ENCODE assay signal across 13 mouse cellular contexts in genomic region chr1:189142982-189143451, GRCm38 (mm10).
DNase-seq lines count a peak whose midpoint lies in the region; ATAC-seq and TF ChIP-seq lines count a peak whose summit lies in the region.
"Had no signal": no experiment of that assay in that cellular context is flagged by ENCODE, and none has a peak within 500 bp of the region (broad histone marks: within the 10 kb centered on the region; RNA-seq: fewer than 3 reads in every experiment).

No protein-coding gene starts in this region.

- no peaks in the 10 kb centered on the region for H3K27me3 ChIP-seq in kidney, embryonic 16.5 days (ENCODE audit: insufficient read depth, low read length)
- H3K27me3 ChIP-seq in hindbrain, postnatal 0 days (ENCODE audit: insufficient read depth, low read length): no peaks in the 10 kb centered on the region
- peaks cover 12% of the 10 kb centered on the region; the same call in 1 of the 2 replicates for H3K27me3 ChIP-seq in neural tube, embryonic 13.5 days
- H3K27me3 ChIP-seq in intestine, embryonic 16.5 days (replicated peaks; ENCODE audit: control insufficient read depth, insufficient read depth, low read length): no peaks in the 10 kb centered on the region

- no peaks in the 10 kb centered on the region for H3K9me3 ChIP-seq in kidney, embryonic 16.5 days (ENCODE audit: low read length)
- H3K9me3 ChIP-seq in hindbrain, postnatal 0 days (ENCODE audit: low read length): no peaks in the 10 kb centered on the region
- H3K9me3 ChIP-seq in neural tube, embryonic 13.5 days: no peaks in the 10 kb centered on the region
- H3K9me3 ChIP-seq in intestine, embryonic 16.5 days (ENCODE audit: control insufficient read depth, low read length): no peaks in the 10 kb centered on the region

- WGBS in kidney, embryonic 16.5 days: 51% methylated on average over 9 of the region's 9 CpGs
- WGBS in hindbrain, postnatal 0 days: 26% methylated on average over 9 of the region's 9 CpGs
- 27% methylated on average over 9 of the region's 9 CpGs for WGBS in neural tube, embryonic 13.5 days
- 77% methylated on average over 9 of the region's 9 CpGs for WGBS in intestine, embryonic 16.5 days

- no peak overlapping the region for H3K4me2 ChIP-seq in kidney, embryonic 16.5 days (replicated peaks; ENCODE audit: low read depth, low read length)
- H3K4me2 ChIP-seq in hindbrain, postnatal 0 days (ENCODE audit: low read depth, low read length): peak overlapping the region; percentile 27; the same call in 1 of the 2 replicates
- H3K4me2 ChIP-seq in neural tube, embryonic 13.5 days: peak overlapping the region; percentile 18; the same call in 1 of the 2 replicates
- no peak overlapping the region for H3K4me2 ChIP-seq in intestine, embryonic 16.5 days (ENCODE audit: low read depth, low read length)
- H3K4me2 ChIP-seq: lung, embryonic 14.5 days had no signal

- H3K9ac ChIP-seq in kidney, embryonic 16.5 days (replicated peaks; ENCODE audit: low read length): no peak overlapping the region
- H3K9ac ChIP-seq in hindbrain, postnatal 0 days (replicated peaks; ENCODE audit: low read length): no peak overlapping the region
- no peak overlapping the region for H3K9ac ChIP-seq in neural tube, embryonic 13.5 days
- no peak overlapping the region for H3K9ac ChIP-seq in intestine, embryonic 16.5 days (ENCODE audit: low read depth, low read length)
- H3K9ac ChIP-seq: lung, embryonic 14.5 days had no signal

- no peak overlapping the region for H3K27ac ChIP-seq in kidney, embryonic 16.5 days (ENCODE audit: low read length)
- H3K27ac ChIP-seq in hindbrain, postnatal 0 days: no peak overlapping the region
- H3K27ac ChIP-seq in neural tube, embryonic 13.5 days (replicated peaks): no peak overlapping the region
- no peak overlapping the region for H3K27ac ChIP-seq in intestine, embryonic 16.5 days (ENCODE audit: low read length)

- H3K36me3 ChIP-seq in kidney, embryonic 16.5 days (ENCODE audit: insufficient read depth, low read length): no peaks in the 10 kb centered on the region
- no peaks in the 10 kb centered on the region for H3K36me3 ChIP-seq in hindbrain, postnatal 0 days (ENCODE audit: insufficient read depth, low read length)
- H3K36me3 ChIP-seq in neural tube, embryonic 13.5 days: no peaks in the 10 kb centered on the region
- H3K36me3 ChIP-seq in intestine, embryonic 16.5 days (ENCODE audit: control insufficient read depth, insufficient read depth, low read length): no peaks in the 10 kb centered on the region

- 0 out of 2 replicates have a peak, but pooled peaks cover 10% of the 10 kb centered on the region for H3K4me1 ChIP-seq in kidney, embryonic 16.5 days (ENCODE audit: insufficient read depth, low read length)
- no peaks in the 10 kb centered on the region for H3K4me1 ChIP-seq in hindbrain, postnatal 0 days (ENCODE audit: insufficient read depth, low read length)
- H3K4me1 ChIP-seq in neural tube, embryonic 13.5 days (replicated peaks): peaks cover 11% of the 10 kb centered on the region
- H3K4me1 ChIP-seq in intestine, embryonic 16.5 days (ENCODE audit: control insufficient read depth, insufficient read depth, low read length): no peaks in the 10 kb centered on the region

- 0 out of 2 replicates have a peak, but pooled peaks have one; percentile 31 for ATAC-seq in kidney, embryonic 16.5 days (ENCODE audit: low FRiP score, low TSS enrichment)
- 0 out of 2 replicates have a peak, but pooled peaks have one; percentile 7 for ATAC-seq in hindbrain, postnatal 0 days
- no peak for ATAC-seq in neural tube, embryonic 13.5 days (ENCODE audit: low read depth)
- no peak for ATAC-seq in intestine, embryonic 16.5 days

- DNase-seq in kidney, adult 8-10 months: no peak
- DNase-seq in embryo, embryonic 11 days: peak; percentile 62
- peak; percentile 47 for DNase-seq in hindbrain, postnatal 0 days (ENCODE audit: low spot score)
- no peak for DNase-seq in heart, adult 11 months
- no peak for DNase-seq in adrenal gland, adult 18-20 months (ENCODE audit: low spot score in 2 of 2)
- DNase-seq: adrenal gland, postnatal 10 days; cerebellum, adult 9-10 months; kidney, postnatal 10 days; lung, embryonic 14.5 days had no signal

- no peak overlapping the region for H3K4me3 ChIP-seq in kidney, embryonic 16.5 days (ENCODE audit: low read length)
- no peak overlapping the region for H3K4me3 ChIP-seq in hindbrain, postnatal 0 days (ENCODE audit: low read length)
- H3K4me3 ChIP-seq in neural tube, embryonic 13.5 days: no peak overlapping the region
- no peak overlapping the region for H3K4me3 ChIP-seq in intestine, embryonic 16.5 days (ENCODE audit: low read length)
- H3K4me3 ChIP-seq: myocyte had no signal

- TF ChIP-seq CTCF in hindbrain, postnatal 0 days (IDR thresholded peaks at IDR 0.05; ENCODE audit: low read depth): no peak

Comparison
In these comparisons a context has a peak if more than half of its experiments do, and no peak if none do; other contexts are left out.
1. ATAC-seq: peak in kidney, embryonic 16.5 days (single experiment) and hindbrain, postnatal 0 days (single experiment); none in neural tube, embryonic 13.5 days (single experiment) and intestine, embryonic 16.5 days (single experiment).
2. H3K4me2 ChIP-seq: peak in hindbrain, postnatal 0 days (single experiment) and neural tube, embryonic 13.5 days (single experiment); none in kidney, embryonic 16.5 days (single experiment) and intestine, embryonic 16.5 days (single experiment).
3. DNase-seq: peak in embryo, embryonic 11 days (single experiment) and hindbrain, postnatal 0 days (single experiment); none in kidney, adult 8-10 months (0 of 2), heart, adult 11 months (single experiment) and adrenal gland, adult 18-20 months (0 of 2).